In the genomic region with DNA sequence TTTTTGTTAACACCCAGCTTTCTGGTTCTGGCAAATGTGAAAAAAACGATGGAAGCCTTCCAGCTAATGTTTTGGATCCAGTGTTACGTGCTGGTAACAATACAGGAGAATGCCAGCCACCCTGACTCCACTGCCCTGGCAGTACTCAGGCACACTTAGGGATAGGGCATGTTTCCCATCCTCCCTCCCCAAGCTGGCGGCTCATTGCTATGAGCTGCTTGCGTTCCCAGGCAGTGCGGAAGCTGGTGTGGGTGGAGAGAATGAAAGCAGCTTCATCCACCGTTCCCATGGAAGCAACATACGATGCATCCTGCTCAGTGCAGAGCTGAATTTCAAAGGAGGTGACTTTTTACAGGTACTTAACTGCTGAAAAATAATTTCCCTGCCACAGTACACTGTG, we compare ENCODE assay signal across 9 mouse cellular contexts. TPM values are rescaled to one million over a fixed set of nuclear protein-coding genes. Genes with fewer than 3 reads are reported as not detected.
A peak's percentile ranks its signal among the peaks of the same experiment; 100 is the strongest.
DNase-seq lines count a peak whose midpoint lies in the region; ATAC-seq lines count a peak whose summit lies in the region.
"Had no signal": no experiment of that assay in that cellular context is flagged by ENCODE, and none has a peak within 500 bp of the region (broad histone marks: within the 10 kb centered on the region; RNA-seq: fewer than 3 reads in every experiment).

No protein-coding gene starts in this region.

- no peaks in the 10 kb centered on the region for H3K27me3 ChIP-seq in kidney, embryonic 14.5 days (ENCODE audit: control insufficient read depth, insufficient read depth, low read length)
- H3K27me3 ChIP-seq in hindbrain, embryonic 10.5 days (ENCODE audit: insufficient read depth, poor library complexity, severe bottlenecking) = no peaks in the 10 kb centered on the region
- H3K27me3 ChIP-seq: liver, embryonic 15.5 days had no signal

- H3K4me2 ChIP-seq in kidney, embryonic 14.5 days (replicated peaks; ENCODE audit: low read depth, low read length) = no peak overlapping the region
- H3K4me2 ChIP-seq: liver, embryonic 15.5 days had no signal

- H3K9ac ChIP-seq in kidney, embryonic 14.5 days (ENCODE audit: low read depth, low read length) = no peak overlapping the region
- H3K9ac ChIP-seq: liver, embryonic 15.5 days had no signal

- no peaks in the 10 kb centered on the region for H3K36me3 ChIP-seq in kidney, embryonic 14.5 days (ENCODE audit: control insufficient read depth, insufficient read depth, low read length)
- H3K36me3 ChIP-seq in hindbrain, embryonic 10.5 days = no peaks in the 10 kb centered on the region
- H3K36me3 ChIP-seq: liver, embryonic 15.5 days had no signal

- ATAC-seq in kidney, embryonic 14.5 days (ENCODE audit: low FRiP score, low TSS enrichment) = no peak
- ATAC-seq in megakaryocyte-erythroid progenitor cell, adult 5-6 weeks (replicated peaks; ENCODE audit: low FRiP score, low TSS enrichment, poor library complexity, severe bottlenecking) = no peak

- H3K9me3 ChIP-seq in kidney, embryonic 14.5 days (ENCODE audit: control insufficient read depth, low read length) = no peaks in the 10 kb centered on the region
- no peaks in the 10 kb centered on the region for H3K9me3 ChIP-seq in hindbrain, embryonic 10.5 days
- H3K9me3 ChIP-seq: liver, embryonic 15.5 days had no signal

- DNase-seq in kidney, postnatal 10 days = peak; percentile 24
- peak; percentile 61 to 66 for DNase-seq in cerebellum, postnatal 14 days
- DNase-seq in hindbrain, embryonic 10.5 days (ENCODE audit: low spot score) = no peak
- peak; percentile 71 to 86 for DNase-seq in left cerebral cortex, adult 9 months (ENCODE audit: low spot score in 2 of 2)
- DNase-seq in right cerebral cortex, postnatal 14 days = peak; percentile 67
- DNase-seq in ovary, postnatal 36 days (ENCODE audit: low spot score) = no peak

- no peak overlapping the region for H3K4me3 ChIP-seq in kidney, embryonic 14.5 days (ENCODE audit: low read length)
- no peak overlapping the region; the same call in 1 of the 2 replicates for H3K4me3 ChIP-seq in hindbrain, embryonic 10.5 days
- H3K4me3 ChIP-seq: liver, embryonic 15.5 days had no signal

- H3K27ac ChIP-seq in kidney, embryonic 14.5 days (ENCODE audit: low read depth, low read length) = no peak overlapping the region
- H3K27ac ChIP-seq in hindbrain, embryonic 10.5 days = peak overlapping the region; percentile 81
- H3K27ac ChIP-seq: liver, embryonic 15.5 days had no signal

- H3K4me1 ChIP-seq in kidney, embryonic 14.5 days (ENCODE audit: control insufficient read depth, insufficient read depth, low read length) = no peaks in the 10 kb centered on the region
- H3K4me1 ChIP-seq in hindbrain, embryonic 10.5 days (replicated peaks) = peaks cover 17% of the 10 kb centered on the region
- H3K4me1 ChIP-seq: liver, embryonic 15.5 days had no signal

- WGBS in kidney, embryonic 14.5 days = 27% methylated on average over 7 of the region's 7 CpGs
- 22% methylated on average over 7 of the region's 7 CpGs for WGBS in hindbrain, embryonic 10.5 days

RNA-seq across cellular contexts. Expression of a gene that starts 12.1 kb away (rescaled TPM):
- 6.7 and 8.0 TPM in 2 replicates for polyA plus RNA-seq in kidney, embryonic 14.5 days (2014; fragmentation: Nextera tagmentation; extraction: Ambion mirVana)
- 12.1 and 22.2 TPM in 2 replicates for polyA plus RNA-seq in hindbrain, embryonic 10.5 days (2016; fragmentation: Nextera tagmentation; extraction: Ambion mirVana)
- total RNA-seq in megakaryocyte-erythroid progenitor cell, adult 5-6 weeks (2014; fragmentation: Nextera tagmentation) = 3.5 and 9.8 TPM in 2 replicates
- 6.2 TPM in 1 of 2 replicates, not detected in the other for total RNA-seq in megakaryocyte-erythroid progenitor cell, adult 5-6 weeks (2017)

RNA-seq across cellular contexts. Expression of a gene that starts 31.5 kb away (rescaled TPM):
- 135 and 142 TPM in 2 replicates for polyA plus RNA-seq in kidney, embryonic 14.5 days (2014; fragmentation: Nextera tagmentation; extraction: Ambion mirVana)
- 132 and 144 TPM in 2 replicates for polyA plus RNA-seq in hindbrain, embryonic 10.5 days (2016; fragmentation: Nextera tagmentation; extraction: Ambion mirVana)
- total RNA-seq in megakaryocyte-erythroid progenitor cell, adult 5-6 weeks (2014; fragmentation: Nextera tagmentation) = 80.1 and 93.1 TPM in 2 replicates
- 62.7 and 74.2 TPM in 2 replicates for total RNA-seq in megakaryocyte-erythroid progenitor cell, adult 5-6 weeks (2017)

RNA-seq across cellular contexts. Expression of a gene that starts 43.4 kb away (rescaled TPM):
- not detected in 2 replicates for polyA plus RNA-seq in kidney, embryonic 14.5 days (2014; fragmentation: Nextera tagmentation; extraction: Ambion mirVana)
- polyA plus RNA-seq in hindbrain, embryonic 10.5 days (2016; fragmentation: Nextera tagmentation; extraction: Ambion mirVana) = 0.07 and 0.17 TPM in 2 replicates
- total RNA-seq in megakaryocyte-erythroid progenitor cell, adult 5-6 weeks (2014; fragmentation: Nextera tagmentation) = not detected in 2 replicates
- not detected in 2 replicates for total RNA-seq in megakaryocyte-erythroid progenitor cell, adult 5-6 weeks (2017)
- polyA plus RNA-seq: liver, embryonic 15.5 days had no signal

Comparison
In these comparisons a context has a peak if more than half of its experiments do, and no peak if none do; other contexts are left out.
1. DNase-seq: peak in kidney, postnatal 10 days (single experiment), cerebellum, postnatal 14 days (2 of 2), left cerebral cortex, adult 9 months (2 of 2) and right cerebral cortex, postnatal 14 days (single experiment); none in hindbrain, embryonic 10.5 days (single experiment) and ovary, postnatal 36 days (single experiment).